Mouse (Mus musculus) hindlimb bud, embryonic 11.5 days (tissue): ENCODE data around the gene Flot1.

Experiments
- DNase-seq: peaks from one replicate; pipeline ENCODE4 v3.0.0-alpha.2; 2012; ENCODE audit warnings: low read depth, low spot score; ENCODE audit errors: extremely low spot score

Flot1 gene

GRCm38 (mm10) chr17:35822964-35823937 lies at the start of gene Flot1:
Gene Flot1, plus strand, starts transcription at chr17:35823230.
- no peak for DNase-seq

- DNase-seq, result no peak
These were observed 46.0 kb upstream of the Flot1 start for GRCm38 (mm10) chr17:35776811-35777609.

- DNase-seq, result no peak
These were observed 44.1 kb upstream of the Flot1 start for GRCm38 (mm10) chr17:35778965-35779364.

- no peak for DNase-seq
These were observed 43.4 kb upstream of the Flot1 start for GRCm38 (mm10) chr17:35779466-35780205.

- no peak for DNase-seq
These were observed 42.7 kb upstream of the Flot1 start for GRCm38 (mm10) chr17:35780362-35780761.

- no peak for DNase-seq
These were observed 40.6 kb upstream of the Flot1 start for GRCm38 (mm10) chr17:35782398-35782797.

- no peak for DNase-seq
These were observed 40.1 kb upstream of the Flot1 start for GRCm38 (mm10) chr17:35782924-35783323.

GRCm38 (mm10) chr17:35783944-35784343 lies 39.1 kb upstream of the Flot1 start:
- DNase-seq, result no peak

GRCm38 (mm10) chr17:35785140-35785539 lies 37.9 kb upstream of the Flot1 start:
- DNase-seq, result no peak

- DNase-seq, result no peak
These were observed 35.5 kb upstream of the Flot1 start for GRCm38 (mm10) chr17:35787493-35787892.

- DNase-seq, result no peak
These were observed 35.0 kb upstream of the Flot1 start for GRCm38 (mm10) chr17:35788025-35788424.

GRCm38 (mm10) chr17:35790933-35791332 lies 32.1 kb upstream of the Flot1 start:
- no peak for DNase-seq

- DNase-seq, result no peak
These were observed 30.2 kb upstream of the Flot1 start for GRCm38 (mm10) chr17:35792837-35793236.

- no peak for DNase-seq
These were observed 27.9 kb upstream of the Flot1 start for GRCm38 (mm10) chr17:35795099-35795498.

- no peak for DNase-seq
These were observed 27.4 kb upstream of the Flot1 start for GRCm38 (mm10) chr17:35795656-35796055.

- DNase-seq, result no peak
These were observed 26.2 kb upstream of the Flot1 start for GRCm38 (mm10) chr17:35796835-35797234.

GRCm38 (mm10) chr17:35800905-35801304 lies 22.1 kb upstream of the Flot1 start:
- DNase-seq, result no peak

- DNase-seq, result no peak
These were observed 20.0 kb upstream of the Flot1 start for GRCm38 (mm10) chr17:35803020-35803419.

- no peak for DNase-seq
These were observed 19.1 kb upstream of the Flot1 start for GRCm38 (mm10) chr17:35803858-35804399.

GRCm38 (mm10) chr17:35808073-35808472 lies 15.0 kb upstream of the Flot1 start:
- DNase-seq, result no peak

- no peak for DNase-seq
These were observed 13.6 kb upstream of the Flot1 start for GRCm38 (mm10) chr17:35809395-35809794.
